Mouse (Mus musculus) embryonic facial prominence, embryonic 12.5 days (tissue): ENCODE data around the gene Aurkb. TPM values are rescaled to one million over a fixed set of nuclear protein-coding genes. Genes with fewer than 3 reads are reported as not detected.

ENCODE experiments used
- ATAC-seq: fragments of 200-750 bp; cut with Nextera tagmentation; 2 replicates; pipeline ENCODE4 v1.8.0; 2017; ENCODE audit not compliant: insufficient number of reproducible peaks, insufficient read depth, low FRiP score, low TSS enrichment
- H3K27ac ChIP-seq: fragments of 300-500 bp; sonication (generic); 2 replicates; pipeline ENCODE4 v1.5.1; 2016; ENCODE audit warnings: mild to moderate bottlenecking
- H3K27me3 ChIP-seq: fragments of 300-500 bp; sonication (generic); 2 replicates; pipeline ENCODE4 v1.6.1; 2016; ENCODE audit warnings: mild to moderate bottlenecking, moderate library complexity
- H3K36me3 ChIP-seq: fragments of 300-500 bp; sonication (generic); 2 replicates; pipeline ENCODE4 v1.6.1; 2016; ENCODE audit warnings: mild to moderate bottlenecking
- H3K4me1 ChIP-seq: fragments of 300-500 bp; sonication (generic); 2 replicates; pipeline ENCODE4 v1.6.1; 2016
- H3K4me2 ChIP-seq: fragments of 300-500 bp; sonication (generic); replicated peaks from 2 replicates; pipeline ENCODE4 v1.6.1; 2016; ENCODE audit warnings: mild to moderate bottlenecking, moderate library complexity
- H3K4me3 ChIP-seq: fragments of 300-500 bp; sonication (generic); 2 replicates; pipeline ENCODE4 v1.5.1; 2016; ENCODE audit warnings: mild to moderate bottlenecking
- H3K9ac ChIP-seq: fragments of 300-500 bp; sonication (generic); 2 replicates; pipeline ENCODE4 v1.6.1; 2016; ENCODE audit warnings: mild to moderate bottlenecking, moderate library complexity
- H3K9me3 ChIP-seq: fragments of 300-500 bp; sonication (generic); 2 replicates; pipeline ENCODE4 v1.6.1; 2016; ENCODE audit warnings: mild to moderate bottlenecking, moderate library complexity
- WGBS: fragments of 180-500 bp; shearing (Covaris S2); methylation state at CpG from one replicate; pipeline ENCODE4 v1.1.7; 2016; 5-methylcytosine and 5-hydroxymethylcytosine counted together
- polyA plus RNA-seq: library from polyadenylated mRNA; unstranded; fragments of >200 nt; fragmentation: Nextera tagmentation; extraction: Ambion mirVana; gene quantifications from 2 replicates; pipeline ENCODE4 v1.2.1, GENCODE M21; 2016

Aurkb gene
- polyA plus RNA-seq, 1 experiment from 2014 or later: 148 TPM

- 50% methylated on average over 9 of the region's 9 CpGs for WGBS
- Histone ChIP-seq H3K27ac (no peak overlapping the region), H3K4me3 (no peak overlapping the region), H3K27me3 (no peaks in the 10 kb centered on the region), H3K9ac (no peak overlapping the region), H3K36me3 (no peaks in the 10 kb centered on the region), H3K4me1 (peaks cover 16% of the 10 kb centered on the region), H3K9me3 (no peaks in the 10 kb centered on the region), H3K4me2 (no peak overlapping the region)
- ATAC-seq: no peak
These were observed 30.5 kb downstream of the Aurkb start for GRCm38 (mm10) chr11:69075764-69076479.

GRCm38 (mm10) chr11:69076572-69076971, 31.1 kb downstream of the Aurkb start:
- Histone ChIP-seq H3K9me3 (no peaks in the 10 kb centered on the region), H3K4me2 (no peak overlapping the region), H3K36me3 (no peaks in the 10 kb centered on the region), H3K9ac (no peak overlapping the region), H3K27ac (no peak overlapping the region), H3K4me1 (peaks cover 11% of the 10 kb centered on the region), H3K4me3 (no peak overlapping the region), H3K27me3 (no peaks in the 10 kb centered on the region)
- no peak for ATAC-seq
- WGBS: 69% methylated on average over 5 of the region's 5 CpGs

- H3K4me3 ChIP-seq: no peak overlapping the region
- no peak overlapping the region for H3K4me2 ChIP-seq
- H3K4me1 ChIP-seq: peaks cover 5% of the 10 kb centered on the region
- no peaks in the 10 kb centered on the region for H3K36me3 ChIP-seq
- H3K9me3 ChIP-seq: no peaks in the 10 kb centered on the region
- no peak for ATAC-seq
- no peaks in the 10 kb centered on the region for H3K27me3 ChIP-seq
- no peak overlapping the region for H3K9ac ChIP-seq
- no peak overlapping the region for H3K27ac ChIP-seq
- WGBS: 80% methylated on average over 9 of the region's 9 CpGs
These were observed 31.9 kb downstream of the Aurkb start for GRCm38 (mm10) chr11:69077316-69077715.

- Histone ChIP-seq H3K27me3 (no peaks in the 10 kb centered on the region), H3K4me1 (no peaks in the 10 kb centered on the region), H3K4me3 (no peak overlapping the region), H3K4me2 (no peak overlapping the region), H3K36me3 (no peaks in the 10 kb centered on the region), H3K27ac (no peak overlapping the region), H3K9me3 (no peaks in the 10 kb centered on the region), H3K9ac (no peak overlapping the region)
- WGBS: 79% methylated on average over 6 of the region's 6 CpGs
- ATAC-seq: no peak
These were observed 32.6 kb downstream of the Aurkb start for GRCm38 (mm10) chr11:69078041-69078440.

- H3K4me1 ChIP-seq: no peaks in the 10 kb centered on the region
- no peak overlapping the region for H3K27ac ChIP-seq
- 58% methylated on average over 5 of the region's 5 CpGs for WGBS
- no peaks in the 10 kb centered on the region for H3K9me3 ChIP-seq
- H3K27me3 ChIP-seq: no peaks in the 10 kb centered on the region
- no peak overlapping the region for H3K4me2 ChIP-seq
- no peak overlapping the region for H3K4me3 ChIP-seq
- H3K36me3 ChIP-seq: no peaks in the 10 kb centered on the region
- H3K9ac ChIP-seq: no peak overlapping the region
- ATAC-seq: no peak
These were observed 33.5 kb downstream of the Aurkb start for GRCm38 (mm10) chr11:69078805-69079438.

- Histone ChIP-seq H3K27me3 (no peaks in the 10 kb centered on the region), H3K27ac (no peak overlapping the region), H3K9me3 (no peaks in the 10 kb centered on the region), H3K36me3 (no peaks in the 10 kb centered on the region), H3K4me2 (no peak overlapping the region), H3K4me1 (no peaks in the 10 kb centered on the region), H3K9ac (0 out of 2 replicates have a peak overlapping the region, but pooled peaks have one; percentile 8), H3K4me3 (no peak overlapping the region)
- WGBS: 84% methylated on average over 15 of the region's 15 CpGs
- ATAC-seq: no peak
These were observed 34.8 kb downstream of the Aurkb start for GRCm38 (mm10) chr11:69080102-69080854.

GRCm38 (mm10) chr11:69080855-69081222, 35.4 kb downstream of the Aurkb start:
- no peaks in the 10 kb centered on the region for H3K36me3 ChIP-seq
- H3K27ac ChIP-seq: no peak overlapping the region
- H3K9me3 ChIP-seq: no peaks in the 10 kb centered on the region
- H3K27me3 ChIP-seq: no peaks in the 10 kb centered on the region
- WGBS: 86% methylated on average over 8 of the region's 8 CpGs
- no peak overlapping the region for H3K4me2 ChIP-seq
- H3K4me1 ChIP-seq: no peaks in the 10 kb centered on the region
- no peak for ATAC-seq
- H3K4me3 ChIP-seq: no peak overlapping the region
- H3K9ac ChIP-seq: no peak overlapping the region

- no peak overlapping the region for H3K9ac ChIP-seq
- H3K27me3 ChIP-seq: no peaks in the 10 kb centered on the region
- no peak overlapping the region for H3K4me3 ChIP-seq
- H3K4me1 ChIP-seq: no peaks in the 10 kb centered on the region
- 90% methylated on average over 7 of the region's 7 CpGs for WGBS
- H3K27ac ChIP-seq: no peak overlapping the region
- H3K9me3 ChIP-seq: no peaks in the 10 kb centered on the region
- H3K36me3 ChIP-seq: no peaks in the 10 kb centered on the region
- H3K4me2 ChIP-seq: no peak overlapping the region
- no peak for ATAC-seq
These were observed 36.2 kb downstream of the Aurkb start for GRCm38 (mm10) chr11:69081613-69082012.

- Histone ChIP-seq H3K4me1 (peaks cover 23% of the 10 kb centered on the region), H3K4me2 (no peak overlapping the region), H3K27me3 (no peaks in the 10 kb centered on the region), H3K27ac (no peak overlapping the region), H3K9me3 (no peaks in the 10 kb centered on the region), H3K36me3 (peaks cover 9% of the 10 kb centered on the region), H3K4me3 (no peak overlapping the region), H3K9ac (no peak overlapping the region)
- WGBS: 66% methylated on average over 6 of the region's 6 CpGs
- no peak for ATAC-seq
These were observed 40.2 kb downstream of the Aurkb start for GRCm38 (mm10) chr11:69085608-69086007.

- WGBS: 65% methylated on average over 6 of the region's 6 CpGs
- Histone ChIP-seq H3K4me1 (peaks cover 23% of the 10 kb centered on the region), H3K27ac (0 out of 2 replicates have a peak overlapping the region, but pooled peaks have one; percentile 17), H3K9ac (no peak overlapping the region), H3K36me3 (peaks cover 10% of the 10 kb centered on the region), H3K4me3 (no peak overlapping the region), H3K9me3 (no peaks in the 10 kb centered on the region), H3K4me2 (no peak overlapping the region), H3K27me3 (no peaks in the 10 kb centered on the region)
- no peak for ATAC-seq
These were observed 40.9 kb downstream of the Aurkb start for GRCm38 (mm10) chr11:69086390-69086789.

- no peak overlapping the region; the same call in 1 of the 2 replicates for H3K4me2 ChIP-seq
- ATAC-seq: no peak
- 34% methylated on average over 4 of the region's 4 CpGs for WGBS
These were observed 41.6 kb downstream of the Aurkb start for GRCm38 (mm10) chr11:69087082-69087481.

More at GRCm38 (mm10) chr11:69087082-69087481, 41.6 kb downstream of the Aurkb start:
- H3K4me1 ChIP-seq: peaks cover 23% of the 10 kb centered on the region
- H3K36me3 ChIP-seq: peaks cover 15% of the 10 kb centered on the region
- H3K4me3 ChIP-seq: no peak overlapping the region
- H3K27me3 ChIP-seq: no peaks in the 10 kb centered on the region
- no peak overlapping the region; the same call in 1 of the 2 replicates for H3K9ac ChIP-seq
- H3K27ac ChIP-seq: peak overlapping the region; percentile 55; the same call in 1 of the 2 replicates
- no peaks in the 10 kb centered on the region for H3K9me3 ChIP-seq
